Mouse (Mus musculus): ENCODE results near the gene Slc44a3. TPM values are rescaled to one million over a fixed set of nuclear protein-coding genes. Genes with fewer than 3 reads are reported as not detected.

The Slc44a3 gene
- polyA plus RNA-seq, 1 experiment = 0.20 TPM

- H3ac ChIP-seq (ENCODE audit: control insufficient read depth, insufficient read length, low read depth) = no peak overlapping the region
- H3K27me3 ChIP-seq (ENCODE audit: control insufficient read depth, insufficient read depth, insufficient read length) = no peaks in the 10 kb centered on the region
- H3K79me2 ChIP-seq (ENCODE audit: control insufficient read depth, insufficient read depth) = no peaks in the 10 kb centered on the region
- H3K79me3 ChIP-seq (ENCODE audit: low read depth) = no peaks in the 10 kb centered on the region
- TF ChIP-seq MYOD1 (IDR thresholded peaks at IDR 0.05; ENCODE audit: control insufficient read depth, insufficient read length, low read depth) (peak; percentile 92), MYOG (IDR thresholded peaks at IDR 0.05; ENCODE audit: control insufficient read depth, extremely low read depth, insufficient read length) (no peak)
- no peak overlapping the region for H3K4me3 ChIP-seq (ENCODE audit: insufficient read depth, poor library complexity, severe bottlenecking)
- no peaks in the 10 kb centered on the region for H3K36me3 ChIP-seq (ENCODE audit: control insufficient read depth, insufficient read depth)
Observed at GRCm38 (mm10) chr3:121481564-121481963, 50.6 kb downstream of the Slc44a3 start.

GRCm38 (mm10) chr3:121480961-121481436 is 51.2 kb downstream of the Slc44a3 start:
- Histone ChIP-seq H3K36me3 (ENCODE audit: control insufficient read depth, insufficient read depth) (no peaks in the 10 kb centered on the region), H3K27me3 (ENCODE audit: control insufficient read depth, insufficient read depth, insufficient read length) (no peaks in the 10 kb centered on the region), H3K79me2 (ENCODE audit: control insufficient read depth, insufficient read depth) (no peaks in the 10 kb centered on the region), H3ac (ENCODE audit: control insufficient read depth, insufficient read length, low read depth) (no peak overlapping the region), H3K4me3 (ENCODE audit: insufficient read depth, poor library complexity, severe bottlenecking) (no peak overlapping the region), H3K79me3 (ENCODE audit: low read depth) (no peaks in the 10 kb centered on the region)
- TF ChIP-seq USF1 (IDR thresholded peaks at IDR 0.05; ENCODE audit: low read depth) (no peak), MYOG (IDR thresholded peaks at IDR 0.05; ENCODE audit: control insufficient read depth, extremely low read depth, insufficient read length) (no peak), MYOD1 (IDR thresholded peaks at IDR 0.05; ENCODE audit: control insufficient read depth, insufficient read length, low read depth) (peak; percentile 41)

- Histone ChIP-seq H3K79me2 (ENCODE audit: control insufficient read depth, insufficient read depth) (no peaks in the 10 kb centered on the region), H3K27me3 (ENCODE audit: control insufficient read depth, insufficient read depth, insufficient read length) (no peaks in the 10 kb centered on the region), H3K4me3 (ENCODE audit: insufficient read depth, poor library complexity, severe bottlenecking) (no peak overlapping the region), H3K36me3 (ENCODE audit: control insufficient read depth, insufficient read depth) (no peaks in the 10 kb centered on the region), H3K79me3 (ENCODE audit: low read depth) (no peaks in the 10 kb centered on the region), H3ac (ENCODE audit: control insufficient read depth, insufficient read length, low read depth) (no peak overlapping the region)
- no peak for TF ChIP-seq CEBPB (IDR thresholded peaks at IDR 0.05; ENCODE audit: low read depth)
- TF ChIP-seq MYOD1 (IDR thresholded peaks at IDR 0.05; ENCODE audit: control insufficient read depth, insufficient read length, low read depth) = peak; percentile 76
Observed at GRCm38 (mm10) chr3:121480030-121480960, 51.9 kb downstream of the Slc44a3 start.

GRCm38 (mm10) chr3:121474738-121475137 is 57.5 kb downstream of the Slc44a3 start:
- H3K4me3 ChIP-seq (ENCODE audit: insufficient read depth, poor library complexity, severe bottlenecking) = no peak overlapping the region
- TF ChIP-seq USF1 (IDR thresholded peaks at IDR 0.05; ENCODE audit: low read depth) = peak; percentile 93
- no peak for TF ChIP-seq FOSL1 (IDR thresholded peaks at IDR 0.05; ENCODE audit: insufficient read depth, low read length, poor library complexity, severe bottlenecking)
- no peak for TF ChIP-seq MYOG (IDR thresholded peaks at IDR 0.05; ENCODE audit: control insufficient read depth, extremely low read depth, insufficient read length)
- peak; percentile 77 for TF ChIP-seq MAX (IDR thresholded peaks at IDR 0.05)
- TF ChIP-seq CTCF (IDR thresholded peaks at IDR 0.05; ENCODE audit: control insufficient read depth, insufficient read depth, insufficient read length) = no peak
- TF ChIP-seq CEBPB (IDR thresholded peaks at IDR 0.05; ENCODE audit: low read depth) = no peak
- peak; percentile 76 for TF ChIP-seq MYOD1 (IDR thresholded peaks at IDR 0.05; ENCODE audit: control insufficient read depth, insufficient read length, low read depth)
- no peaks in the 10 kb centered on the region for H3K36me3 ChIP-seq (ENCODE audit: control insufficient read depth, insufficient read depth)
- no peak overlapping the region for H3ac ChIP-seq (ENCODE audit: control insufficient read depth, insufficient read length, low read depth)
- no peaks in the 10 kb centered on the region for H3K79me3 ChIP-seq (ENCODE audit: low read depth)
- no peaks in the 10 kb centered on the region for H3K27me3 ChIP-seq (ENCODE audit: control insufficient read depth, insufficient read depth, insufficient read length)
- no peaks in the 10 kb centered on the region for H3K79me2 ChIP-seq (ENCODE audit: control insufficient read depth, insufficient read depth)

- H3K79me3 ChIP-seq (ENCODE audit: low read depth) = no peaks in the 10 kb centered on the region
- no peak overlapping the region for H3ac ChIP-seq (ENCODE audit: control insufficient read depth, insufficient read length, low read depth)
- no peak overlapping the region for H3K4me3 ChIP-seq (ENCODE audit: insufficient read depth, poor library complexity, severe bottlenecking)
- no peaks in the 10 kb centered on the region for H3K27me3 ChIP-seq (ENCODE audit: control insufficient read depth, insufficient read depth, insufficient read length)
- no peaks in the 10 kb centered on the region for H3K79me2 ChIP-seq (ENCODE audit: control insufficient read depth, insufficient read depth)
- TF ChIP-seq CTCF (IDR thresholded peaks at IDR 0.05; ENCODE audit: control insufficient read depth, insufficient read depth, insufficient read length) (no peak), USF1 (IDR thresholded peaks at IDR 0.05; ENCODE audit: low read depth) (no peak), MYOD1 (IDR thresholded peaks at IDR 0.05; ENCODE audit: control insufficient read depth, insufficient read length, low read depth) (no peak), CEBPB (IDR thresholded peaks at IDR 0.05; ENCODE audit: low read depth) (no peak), FOSL1 (IDR thresholded peaks at IDR 0.05; ENCODE audit: insufficient read depth, low read length, poor library complexity, severe bottlenecking) (no peak)
- no peaks in the 10 kb centered on the region for H3K36me3 ChIP-seq (ENCODE audit: control insufficient read depth, insufficient read depth)
Observed at GRCm38 (mm10) chr3:121471703-121472102, 60.5 kb downstream of the Slc44a3 start.

GRCm38 (mm10) chr3:121469185-121469975 is 62.8 kb downstream of the Slc44a3 start:
- Histone ChIP-seq H3K79me2 (ENCODE audit: control insufficient read depth, insufficient read depth) (no peaks in the 10 kb centered on the region), H3K27me3 (ENCODE audit: control insufficient read depth, insufficient read depth, insufficient read length) (no peaks in the 10 kb centered on the region), H3ac (ENCODE audit: control insufficient read depth, insufficient read length, low read depth) (peak overlapping the region; percentile 25), H3K79me3 (ENCODE audit: low read depth) (no peaks in the 10 kb centered on the region), H3K4me3 (ENCODE audit: insufficient read depth, poor library complexity, severe bottlenecking) (no peak overlapping the region), H3K36me3 (ENCODE audit: control insufficient read depth, insufficient read depth) (no peaks in the 10 kb centered on the region)
- TF ChIP-seq FOSL1 (IDR thresholded peaks at IDR 0.05; ENCODE audit: insufficient read depth, low read length, poor library complexity, severe bottlenecking) = no peak
- TF ChIP-seq CTCF (IDR thresholded peaks at IDR 0.05; ENCODE audit: control insufficient read depth, insufficient read depth, insufficient read length) = no peak
- TF ChIP-seq CEBPB (IDR thresholded peaks at IDR 0.05; ENCODE audit: low read depth) = no peak
- no peak for TF ChIP-seq MYOG (IDR thresholded peaks at IDR 0.05; ENCODE audit: control insufficient read depth, extremely low read depth, insufficient read length)
- TF ChIP-seq MAX (IDR thresholded peaks at IDR 0.05) = no peak
- no peak for TF ChIP-seq USF1 (IDR thresholded peaks at IDR 0.05; ENCODE audit: low read depth)
- TF ChIP-seq MYOD1 (IDR thresholded peaks at IDR 0.05; ENCODE audit: control insufficient read depth, insufficient read length, low read depth) = no peak
